Mouse (Mus musculus) ES-Bruce4 (cell line): Measurements from ENCODE around the gene Ank2.

Experiments
- CTCF ChIP-seq: IDR thresholded peaks from one replicate; pipeline ENCODE4 v1.8.1; 2011; ENCODE audit warnings: low read depth, low read length
- EP300 ChIP-seq: IDR thresholded peaks from 2 replicates; pipeline ENCODE4 v1.6.1; 2011; ENCODE audit warnings: low read depth, low read length; ENCODE audit not compliant: insufficient read depth
- POLR2A ChIP-seq: IDR thresholded peaks from one replicate; pipeline ENCODE4 v1.8.1; 2011; ENCODE audit warnings: low read length; ENCODE audit not compliant: insufficient read depth

GRCm38 (mm10) chr3:126940452-126940851 is 558.7 kb downstream of the Ank2 start:
- no peak for TF ChIP-seq EP300
- no peak for TF ChIP-seq CTCF
- no peak for TF ChIP-seq POLR2A
